Mouse (Mus musculus): Measurements from ENCODE around the gene Fermt3. TPM values are rescaled to one million over a fixed set of nuclear protein-coding genes. Genes with fewer than 3 reads are reported as not detected.
A peak's percentile ranks its signal among the peaks of the same experiment; 100 is the strongest.

Gene Fermt3
- polyA plus RNA-seq, 1 experiment: 48.3 TPM

DNA sequence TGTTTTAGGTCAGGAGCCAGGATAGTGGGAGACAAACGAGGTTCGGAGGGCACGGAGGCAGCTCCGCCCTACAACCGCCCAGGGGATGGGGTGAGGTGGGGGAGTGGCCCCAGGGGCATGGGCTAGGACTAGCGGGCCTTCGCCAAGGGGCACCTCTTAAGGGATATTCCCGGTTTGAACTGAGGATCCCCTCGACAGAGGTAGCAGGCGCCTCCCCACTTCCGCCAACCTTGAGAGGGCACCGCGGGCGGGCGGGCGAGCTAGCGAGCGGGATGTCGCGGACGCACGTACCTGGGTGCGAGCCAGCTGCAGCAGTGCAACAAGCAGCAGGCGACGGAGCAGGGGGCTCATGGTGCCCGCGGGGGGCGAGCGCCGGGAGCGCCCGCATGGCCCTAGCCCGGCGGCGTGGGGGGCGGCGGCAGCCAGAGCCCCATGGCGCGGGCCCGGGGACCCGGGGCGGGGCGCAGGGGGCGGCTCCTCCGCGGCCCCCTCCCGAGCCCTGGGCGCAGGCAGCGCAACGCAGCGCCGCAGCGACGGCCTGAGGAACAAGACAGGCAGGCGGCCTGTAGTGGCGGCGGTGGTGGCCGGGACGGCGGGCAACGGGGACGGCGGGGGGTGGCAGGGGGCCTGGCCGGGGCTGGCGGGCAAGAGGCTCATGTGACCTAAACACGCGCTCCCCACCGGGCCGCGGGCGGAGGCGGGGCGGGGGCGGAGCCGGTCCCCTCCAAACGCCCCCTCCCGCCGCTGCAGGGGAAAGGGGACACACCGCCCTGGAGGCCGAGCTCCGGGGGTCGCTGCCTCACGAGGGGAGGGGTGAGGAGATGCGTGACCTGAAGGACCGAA is 32.0 kb downstream of the Fermt3 start, which contains the start of gene Vegfb:
Vegfb (minus strand) TSS at position 591 of the 843 bp plus-strand sequence.
- Histone ChIP-seq H3K36me3 (ENCODE audit: control insufficient read depth) (peaks cover 35% of the 10 kb centered on the region), H3K4me3 (replicated peaks) (peak within 1 kb of the TSS; percentile 66), H3K4me1 (ENCODE audit: control insufficient read depth) (peaks cover 52% of the 10 kb centered on the region), H3K27me3 (ENCODE audit: control insufficient read depth) (no peaks in the 10 kb centered on the region), H3K9me3 (ENCODE audit: control insufficient read depth, low read length) (no peaks in the 10 kb centered on the region)
- TF ChIP-seq GATA1 (IDR thresholded peaks at IDR 0.05; ENCODE audit: low read length) (no peak), TAL1 (IDR thresholded peaks at IDR 0.05; ENCODE audit: low read length) (no peak)

GRCm38 (mm10) chr19:6985951-6986708 is 33.1 kb downstream of the Fermt3 start:
- H3K36me3 ChIP-seq (ENCODE audit: control insufficient read depth): peaks cover 38% of the 10 kb centered on the region
- peaks cover 52% of the 10 kb centered on the region for H3K4me1 ChIP-seq (ENCODE audit: control insufficient read depth)
- H3K4me3 ChIP-seq (replicated peaks): peak overlapping the region; percentile 66
- TF ChIP-seq TAL1 (IDR thresholded peaks at IDR 0.05; ENCODE audit: low read length): no peak
- no peak for TF ChIP-seq GATA1 (IDR thresholded peaks at IDR 0.05; ENCODE audit: low read length)
- no peaks in the 10 kb centered on the region for H3K9me3 ChIP-seq (ENCODE audit: control insufficient read depth, low read length)
- no peaks in the 10 kb centered on the region for H3K27me3 ChIP-seq (ENCODE audit: control insufficient read depth)

GRCm38 (mm10) chr19:6985300-6985699 is 34.0 kb downstream of the Fermt3 start:
- Histone ChIP-seq H3K9me3 (ENCODE audit: control insufficient read depth, low read length) (no peaks in the 10 kb centered on the region), H3K4me1 (ENCODE audit: control insufficient read depth) (peaks cover 55% of the 10 kb centered on the region), H3K27me3 (ENCODE audit: control insufficient read depth) (no peaks in the 10 kb centered on the region), H3K36me3 (ENCODE audit: control insufficient read depth) (peaks cover 38% of the 10 kb centered on the region), H3K4me3 (replicated peaks) (no peak overlapping the region)
- TF ChIP-seq TAL1 (IDR thresholded peaks at IDR 0.05; ENCODE audit: low read length) (no peak), GATA1 (IDR thresholded peaks at IDR 0.05; ENCODE audit: low read length) (no peak)

DNA sequence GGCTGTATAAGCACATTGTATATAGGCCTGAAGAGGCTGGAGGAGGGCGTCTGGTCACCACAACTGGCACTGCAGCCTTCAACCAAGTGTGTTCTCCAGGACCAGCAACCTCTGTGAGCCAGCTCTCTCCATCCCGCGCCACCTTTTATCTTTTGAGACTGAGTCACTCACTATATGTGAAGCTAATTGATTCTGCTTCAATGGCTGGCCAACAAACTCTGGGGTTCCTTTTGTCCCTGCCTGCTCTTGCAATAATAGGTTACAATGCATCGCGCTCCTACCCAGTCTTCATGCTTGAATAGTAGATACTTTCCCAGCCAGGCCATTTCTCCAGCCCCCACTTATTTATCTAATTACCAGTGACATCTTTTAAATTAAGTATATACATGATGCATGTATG is 35.6 kb downstream of the Fermt3 start:
- H3K9me3 ChIP-seq (ENCODE audit: control insufficient read depth, low read length): no peaks in the 10 kb centered on the region
- H3K36me3 ChIP-seq (ENCODE audit: control insufficient read depth): peaks cover 35% of the 10 kb centered on the region
- TF ChIP-seq GATA1 (IDR thresholded peaks at IDR 0.05; ENCODE audit: low read length) (no peak), TAL1 (IDR thresholded peaks at IDR 0.05; ENCODE audit: low read length) (no peak)
- H3K4me3 ChIP-seq (replicated peaks): no peak overlapping the region
- H3K27me3 ChIP-seq (ENCODE audit: control insufficient read depth): no peaks in the 10 kb centered on the region
- peaks cover 64% of the 10 kb centered on the region for H3K4me1 ChIP-seq (ENCODE audit: control insufficient read depth)

DNA sequence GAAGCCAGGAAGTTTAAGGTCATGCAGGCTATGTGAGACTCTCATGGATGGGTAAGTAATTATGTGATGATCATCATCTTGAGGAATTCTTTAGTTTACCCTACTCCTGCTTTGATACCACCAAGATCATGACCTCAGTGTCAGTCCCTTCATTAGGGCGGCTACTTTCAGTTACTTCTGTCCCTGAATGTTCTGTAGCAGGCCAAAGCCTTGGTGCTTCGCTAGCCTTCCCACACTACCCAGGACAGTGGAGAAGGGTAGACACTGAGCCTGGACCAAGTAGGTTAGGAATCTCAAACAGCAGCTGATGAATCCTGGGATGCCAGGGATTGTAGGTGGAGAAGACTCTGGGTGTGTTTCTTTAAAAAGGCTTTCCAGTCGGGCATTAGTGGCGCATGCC is 37.8 kb downstream of the Fermt3 start:
- peaks cover 65% of the 10 kb centered on the region for H3K4me1 ChIP-seq (ENCODE audit: control insufficient read depth)
- no peaks in the 10 kb centered on the region for H3K9me3 ChIP-seq (ENCODE audit: control insufficient read depth, low read length)
- H3K27me3 ChIP-seq (ENCODE audit: control insufficient read depth): no peaks in the 10 kb centered on the region
- H3K36me3 ChIP-seq (ENCODE audit: control insufficient read depth): peaks cover 55% of the 10 kb centered on the region
- TF ChIP-seq TAL1 (IDR thresholded peaks at IDR 0.05; ENCODE audit: low read length) (no peak), GATA1 (IDR thresholded peaks at IDR 0.05; ENCODE audit: low read length) (no peak)
- H3K4me3 ChIP-seq (replicated peaks): peak overlapping the region; percentile 89

GRCm38 (mm10) chr19:6980381-6981093 is 38.7 kb downstream of the Fermt3 start, which contains the start of gene Fkbp2:
Gene Fkbp2, minus strand, starts transcription at chr19:6980501.
- Histone ChIP-seq H3K4me1 (ENCODE audit: control insufficient read depth) (peaks cover 66% of the 10 kb centered on the region), H3K4me3 (replicated peaks) (peak within 1 kb of the TSS; percentile 89), H3K36me3 (ENCODE audit: control insufficient read depth) (peaks cover 53% of the 10 kb centered on the region), H3K27me3 (ENCODE audit: control insufficient read depth) (no peaks in the 10 kb centered on the region), H3K9me3 (ENCODE audit: control insufficient read depth, low read length) (no peaks in the 10 kb centered on the region)
- TF ChIP-seq TAL1 (IDR thresholded peaks at IDR 0.05; ENCODE audit: low read length): no peak
- no peak for TF ChIP-seq GATA1 (IDR thresholded peaks at IDR 0.05; ENCODE audit: low read length)

- H3K36me3 ChIP-seq (ENCODE audit: control insufficient read depth): peaks cover 46% of the 10 kb centered on the region
- no peak for TF ChIP-seq GATA1 (IDR thresholded peaks at IDR 0.05; ENCODE audit: low read length)
- TF ChIP-seq TAL1 (IDR thresholded peaks at IDR 0.05; ENCODE audit: low read length): no peak
- no peaks in the 10 kb centered on the region for H3K27me3 ChIP-seq (ENCODE audit: control insufficient read depth)
- peaks cover 64% of the 10 kb centered on the region for H3K4me1 ChIP-seq (ENCODE audit: control insufficient read depth)
- H3K4me3 ChIP-seq (replicated peaks): peak overlapping the region; percentile 89
- no peaks in the 10 kb centered on the region for H3K9me3 ChIP-seq (ENCODE audit: control insufficient read depth, low read length)
Observed at GRCm38 (mm10) chr19:6979486-6980380, 39.5 kb downstream of the Fermt3 start.

GRCm38 (mm10) chr19:6979001-6979479 is 40.2 kb downstream of the Fermt3 start:
- H3K4me1 ChIP-seq (ENCODE audit: control insufficient read depth): peaks cover 70% of the 10 kb centered on the region
- peak overlapping the region; percentile 89 for H3K4me3 ChIP-seq (replicated peaks)
- H3K9me3 ChIP-seq (ENCODE audit: control insufficient read depth, low read length): no peaks in the 10 kb centered on the region
- peaks cover 41% of the 10 kb centered on the region for H3K36me3 ChIP-seq (ENCODE audit: control insufficient read depth)
- H3K27me3 ChIP-seq (ENCODE audit: control insufficient read depth): no peaks in the 10 kb centered on the region
- TF ChIP-seq TAL1 (IDR thresholded peaks at IDR 0.05; ENCODE audit: low read length): no peak
- no peak for TF ChIP-seq GATA1 (IDR thresholded peaks at IDR 0.05; ENCODE audit: low read length)
